Mouse (Mus musculus) MEL (cell line): ENCODE data around the gene Aurkaip1. TPM values are rescaled to one million over a fixed set of nuclear protein-coding genes. Genes with fewer than 3 reads are reported as not detected.

ENCODE experiments used
- DNase-seq: peaks from one replicate; pipeline ENCODE4 v3.0.0; 2011; ENCODE audit warnings: low read depth, low spot score
- H3K27ac ChIP-seq: 2 replicates; pipeline ENCODE4 v1.5.1; 2012; ENCODE audit warnings: low read depth, mild to moderate bottlenecking, control low read depth, low read length, moderate library complexity; ENCODE audit not compliant: control insufficient read depth
- H3K27me3 ChIP-seq, 2 experiments: fragments of 150-350 bp in 1 of 2; sonication (generic) in 1 of 2; 2 replicates each; pipeline ENCODE4 v1.6.1; 2012; ENCODE audit warnings: low read length in 2 of 2, mild to moderate bottlenecking in 2 of 2, improper control_type of control experiment in 1 of 2, moderate library complexity in 1 of 2; ENCODE audit not compliant: insufficient read depth in 2 of 2, control insufficient read depth in 1 of 2
- H3K36me3 ChIP-seq, 2 experiments: 2 replicates each; pipeline ENCODE4 v1.6.1; 2012 to 2014; ENCODE audit warnings: low read length in 2 of 2, improper control_type of control experiment in 1 of 2, inconsistent platforms in 1 of 2, mild to moderate bottlenecking in 1 of 2; ENCODE audit not compliant: insufficient read depth in 2 of 2, control insufficient read depth in 1 of 2
- H3K4me1 ChIP-seq, 2 experiments: fragments of 150-350 bp in 1 of 2; sonication (generic) in 1 of 2; 2 replicates each; pipeline ENCODE4 v1.6.1; 2012; ENCODE audit warnings: low read length in 2 of 2, improper control_type of control experiment in 1 of 2, mild to moderate bottlenecking in 1 of 2; ENCODE audit not compliant: insufficient read depth in 2 of 2, control insufficient read depth in 1 of 2
- H3K4me3 ChIP-seq, 2 experiments: fragments of 150-350 bp in 1 of 2; sonication (generic) in 1 of 2; 2 replicates each; pipeline ENCODE4 v1.5.1; 2012; ENCODE audit warnings: low read depth in 2 of 2, low read length in 2 of 2, mild to moderate bottlenecking in 2 of 2, moderate library complexity in 2 of 2, control low read depth in 1 of 2, improper control_type of control experiment in 1 of 2; ENCODE audit not compliant: control insufficient read depth in 1 of 2, insufficient read depth in 1 of 2
- H3K79me2 ChIP-seq: 2 replicates; pipeline ENCODE4 v1.6.1; 2012; ENCODE audit warnings: mild to moderate bottlenecking, low read length, moderate library complexity; ENCODE audit not compliant: control insufficient read depth, poor library complexity, insufficient read depth
- H3K9ac ChIP-seq: 2 replicates; pipeline ENCODE4 v1.6.1; 2012; ENCODE audit warnings: low read depth, mild to moderate bottlenecking, control low read depth, low read length, moderate library complexity; ENCODE audit not compliant: control insufficient read depth, poor library complexity, severe bottlenecking
- H3K9me3 ChIP-seq: fragments of 150-350 bp; sonication (generic); replicated peaks from 2 replicates; pipeline ENCODE4 v1.6.1; 2012; ENCODE audit warnings: mild to moderate bottlenecking, low read length, improper control_type of control experiment, moderate library complexity; ENCODE audit not compliant: insufficient read depth
- BHLHE40 ChIP-seq: IDR thresholded peaks from 2 replicates; pipeline ENCODE4 v1.6.1; 2012; ENCODE audit warnings: low read depth, mild to moderate bottlenecking, inconsistent platforms, low read length, improper control_type of control experiment, borderline replicate concordance
- CHD1 ChIP-seq: IDR thresholded peaks from 2 replicates; pipeline ENCODE4 v1.6.1; 2012; ENCODE audit warnings: low read depth, mild to moderate bottlenecking, inconsistent platforms, low read length, improper control_type of control experiment
- CHD2 ChIP-seq: IDR thresholded peaks from 2 replicates; pipeline ENCODE4 v1.6.1; 2011; ENCODE audit warnings: low read length, improper control_type of control experiment
- EP300 ChIP-seq, 2 experiments: IDR thresholded peaks; 2 replicates each; pipeline ENCODE4 v1.6.1; 2011; ENCODE audit warnings: improper control_type of control experiment in 2 of 2, low read length in 2 of 2, low read depth in 1 of 2, mild to moderate bottlenecking in 1 of 2
- ETS1 ChIP-seq: IDR thresholded peaks from 2 replicates; pipeline ENCODE4 v1.6.1; 2012; ENCODE audit warnings: low read depth, mild to moderate bottlenecking, inconsistent platforms, low read length, improper control_type of control experiment, moderate library complexity
- GABPA ChIP-seq: IDR thresholded peaks from 2 replicates; pipeline ENCODE4 v1.6.1; 2012; ENCODE audit warnings: low read depth, mild to moderate bottlenecking, inconsistent platforms, low read length, improper control_type of control experiment, moderate library complexity
- GATA1 ChIP-seq: IDR thresholded peaks from 2 replicates; pipeline ENCODE4 v1.6.1; 2011; ENCODE audit warnings: low read depth, low read length, improper control_type of control experiment
- MAFK ChIP-seq: IDR thresholded peaks from 2 replicates; pipeline ENCODE4 v1.6.1; 2011; ENCODE audit warnings: low read depth, mild to moderate bottlenecking, low read length, improper control_type of control experiment, borderline replicate concordance
- MAZ ChIP-seq: IDR thresholded peaks from 2 replicates; pipeline ENCODE4 v1.6.1; 2012; ENCODE audit warnings: low read depth, mild to moderate bottlenecking, inconsistent platforms, low read length, improper control_type of control experiment
- MXI1 ChIP-seq: IDR thresholded peaks from 2 replicates; pipeline ENCODE4 v1.6.1; 2011; ENCODE audit warnings: mild to moderate bottlenecking, low read depth, low read length, improper control_type of control experiment
- MYB ChIP-seq: IDR thresholded peaks from 2 replicates; pipeline ENCODE4 v1.6.1; 2011; ENCODE audit warnings: mild to moderate bottlenecking, low read depth, low read length, improper control_type of control experiment
- POLR2A ChIP-seq, 2 experiments: IDR thresholded peaks; 2 replicates each; pipeline ENCODE4 v1.6.1; 2011 to 2012; ENCODE audit warnings: low read length in 2 of 2, mild to moderate bottlenecking in 2 of 2, control low read depth in 1 of 2, improper control_type of control experiment in 1 of 2, low read depth in 1 of 2, moderate library complexity in 1 of 2; ENCODE audit not compliant: control insufficient read depth in 1 of 2, insufficient read depth in 1 of 2, poor library complexity in 1 of 2
- POLR2AphosphoS2 ChIP-seq: IDR thresholded peaks from 2 replicates; pipeline ENCODE4 v1.6.1; 2011; ENCODE audit warnings: low read length, improper control_type of control experiment
- POLR2AphosphoS5 ChIP-seq: IDR thresholded peaks from 2 replicates; pipeline ENCODE4 v1.6.1; 2012; ENCODE audit warnings: low read depth, borderline replicate concordance, mild to moderate bottlenecking, inconsistent platforms, low read length, moderate library complexity, mixed read lengths
- SIN3A ChIP-seq: IDR thresholded peaks from 2 replicates; pipeline ENCODE4 v1.6.1; 2012; ENCODE audit warnings: low read length, improper control_type of control experiment, inconsistent platforms
- TAL1 ChIP-seq: IDR thresholded peaks from 2 replicates; pipeline ENCODE4 v1.6.1; 2012; ENCODE audit warnings: mild to moderate bottlenecking, inconsistent platforms, low read length, moderate library complexity, mixed read lengths
- ZMIZ1 ChIP-seq: IDR thresholded peaks from 2 replicates; pipeline ENCODE4 v1.6.1; 2012; ENCODE audit warnings: low read depth, mild to moderate bottlenecking, inconsistent platforms, low read length, improper control_type of control experiment, moderate library complexity
- polyA plus RNA-seq, 2 experiments: library from polyadenylated mRNA; stranded (reverse) in 1 of 2; unstranded in 1 of 2; fragments of >175 nt in 1 of 2; fragments of >200 nt in 1 of 2; gene quantifications; 2 replicates each; pipeline versions ENCODE4 v1.2.1 to v1.2.4; 2012; ENCODE audit warnings: low replicate concordance in 2 of 2, low read depth in 1 of 2; ENCODE audit not compliant: insufficient read length in 2 of 2, insufficient read depth in 1 of 2, missing spikeins in 1 of 2
- total RNA-seq: library from RNA; depleted of rRNA; stranded (reverse); fragments of 300-350 nt; gene quantifications from 2 replicates; pipeline ENCODE4 v1.2.3, GENCODE M21; 2012; rRNA removed

Gene Aurkaip1
- total and polyA plus RNA-seq, 3 experiments = 153 to 203 TPM; not detected in 1

- H3K4me3 ChIP-seq = no peak overlapping the region
- TF ChIP-seq GATA1 (no peak), GABPA (no peak), MAFK (no peak), POLR2A (IDR thresholded peaks at IDR 0.05; ENCODE audit: control insufficient read depth in 1 of 2, insufficient read depth in 1 of 2, low read depth in 1 of 2, low read length in 2 of 2, poor library complexity in 1 of 2) (no peak), MYB (no peak), BHLHE40 (no peak), ETS1 (no peak), MAZ (no peak), POLR2AphosphoS5 (no peak), CHD2 (no peak), ZMIZ1 (no peak), POLR2AphosphoS2 (no peak), TAL1 (no peak), EP300 (IDR thresholded peaks at IDR 0.05; ENCODE audit: low read depth in 1 of 2, low read length in 2 of 2) (no peak), CHD1 (no peak), SIN3A (no peak), MXI1 (no peak)
- H3K79me2 ChIP-seq = peaks cover 27% of the 10 kb centered on the region
- no peaks in the 10 kb centered on the region for H3K9me3 ChIP-seq
- H3K9ac ChIP-seq = no peak overlapping the region
- no peaks in the 10 kb centered on the region for H3K27me3 ChIP-seq
- peaks cover 5 to 9% of the 10 kb centered on the region in 2 experiments for H3K36me3 ChIP-seq
- no peak for DNase-seq
- peaks cover 4 to 12% of the 10 kb centered on the region in 2 experiments for H3K4me1 ChIP-seq
- H3K27ac ChIP-seq = no peak overlapping the region
Observed at GRCm38 (mm10) chr4:155871404-155871803, 40.3 kb downstream of the Aurkaip1 start.

Other genes starting within 250 kb of the Aurkaip1 start
- 9.0 and 9.9 TPM in 2 replicates for gene Slc35e2, start 229.9 kb upstream of the Aurkaip1 start, total RNA-seq
- 1 to 10 TPM in 1 of 2 experiments, not detected in 1; 6.4 TPM for gene Slc35e2, start 229.9 kb upstream of the Aurkaip1 start, polyA plus RNA-seq
- gene Cdk11b, start 206.4 kb upstream of the Aurkaip1 start, total RNA-seq = 47.9 and 56.6 TPM in 2 replicates
- 100 to 1,000 TPM; 113 to 249 TPM for gene Cdk11b, start 206.4 kb upstream of the Aurkaip1 start, polyA plus RNA-seq
- not detected in 2 replicates for gene Gm10563, start 185.9 kb upstream of the Aurkaip1 start, total RNA-seq
- not detected for gene Gm10563, start 185.9 kb upstream of the Aurkaip1 start, polyA plus RNA-seq
- gene Mmp23, start 177.9 kb upstream of the Aurkaip1 start, total RNA-seq = 1.6 and 1.8 TPM in 2 replicates
- gene Mmp23, start 177.9 kb upstream of the Aurkaip1 start, polyA plus RNA-seq = 1 to 10 TPM in 1 of 2 experiments, not detected in 1; 2.4 TPM
- 21.4 and 27.7 TPM in 2 replicates for gene Mib2, start 162.1 kb upstream of the Aurkaip1 start, total RNA-seq
- 10 to 100 TPM in 1 of 2 experiments, not detected in 1; 38.3 TPM for gene Mib2, start 162.1 kb upstream of the Aurkaip1 start, polyA plus RNA-seq
- 1.1 and 2.6 TPM in 2 replicates for gene Fndc10, start 136.9 kb upstream of the Aurkaip1 start, total RNA-seq
- 1 to 10 TPM in 1 of 2 experiments, not detected in 1; 5.9 TPM for gene Fndc10, start 136.9 kb upstream of the Aurkaip1 start, polyA plus RNA-seq
- gene Ssu72, start 126.5 kb upstream of the Aurkaip1 start, total RNA-seq = 160 and 170 TPM in 2 replicates
- gene Ssu72, start 126.5 kb upstream of the Aurkaip1 start, polyA plus RNA-seq = 100 to 1,000 TPM; 140 to 267 TPM
- 0.13 and 0.27 TPM in 2 replicates for gene Tmem240, start 96.5 kb upstream of the Aurkaip1 start, total RNA-seq
- gene Tmem240, start 96.5 kb upstream of the Aurkaip1 start, polyA plus RNA-seq = under 1 TPM in 1 of 2 experiments, not detected in 1; 0.33 TPM
- 198 and 220 TPM in 2 replicates for gene Atad3a, start 70.2 kb upstream of the Aurkaip1 start, total RNA-seq
- gene Atad3a, start 70.2 kb upstream of the Aurkaip1 start, polyA plus RNA-seq = 100 to 1,000 TPM in 1 of 2 experiments, not detected in 1; 232 TPM
- gene Vwa1, start 56.6 kb upstream of the Aurkaip1 start, total RNA-seq = 0.33 and 0.42 TPM in 2 replicates
- under 1 TPM in 1 of 2 experiments, not detected in 1; 0.33 TPM for gene Vwa1, start 56.6 kb upstream of the Aurkaip1 start, polyA plus RNA-seq
- gene Tmem88b, start 45.4 kb upstream of the Aurkaip1 start, total RNA-seq = 0.10 and 0.19 TPM in 2 replicates
- gene Tmem88b, start 45.4 kb upstream of the Aurkaip1 start, polyA plus RNA-seq = under 1 TPM in 1 of 2 experiments, not detected in 1; 0.32 TPM
- gene Ankrd65, start 40.8 kb upstream of the Aurkaip1 start, total RNA-seq = 0.12 TPM in 1 of 2 replicates, not detected in the other
- not detected for gene Ankrd65, start 40.8 kb upstream of the Aurkaip1 start, polyA plus RNA-seq
- gene Mrpl20, start 28.4 kb upstream of the Aurkaip1 start, total RNA-seq = 301 and 346 TPM in 2 replicates
- 100 to 1,000 TPM in 1 of 2 experiments, not detected in 1; 336 TPM for gene Mrpl20, start 28.4 kb upstream of the Aurkaip1 start, polyA plus RNA-seq
- gene Ccnl2, start 18.8 kb upstream of the Aurkaip1 start, total RNA-seq = 38.2 and 46.1 TPM in 2 replicates
- gene Ccnl2, start 18.8 kb upstream of the Aurkaip1 start, polyA plus RNA-seq = 100 to 1,000 TPM in 1 of 2 experiments, 10 to 100 TPM in 1; 48.6 to 103 TPM
- gene Mxra8, start 8.4 kb downstream of the Aurkaip1 start, total RNA-seq = not detected in 2 replicates
- under 1 TPM in 1 of 2 experiments, not detected in 1; 0.46 TPM for gene Mxra8, start 8.4 kb downstream of the Aurkaip1 start, polyA plus RNA-seq
- gene Dvl1, start 16.1 kb downstream of the Aurkaip1 start, total RNA-seq = 43.4 and 56.8 TPM in 2 replicates
- 10 to 100 TPM in 1 of 2 experiments, not detected in 1; 60.3 TPM for gene Dvl1, start 16.1 kb downstream of the Aurkaip1 start, polyA plus RNA-seq
- 0.52 and 0.62 TPM in 2 replicates for gene Tas1r3, start 32.1 kb downstream of the Aurkaip1 start, total RNA-seq
- gene Tas1r3, start 32.1 kb downstream of the Aurkaip1 start, polyA plus RNA-seq = 10 to 100 TPM in 1 of 2 experiments, 1 to 10 TPM in 1; 1.1 to 54.9 TPM
- gene Cptp, start 38.2 kb downstream of the Aurkaip1 start, total RNA-seq = 10.9 and 14.0 TPM in 2 replicates
- 10 to 100 TPM in 1 of 2 experiments, not detected in 1; 22.6 TPM for gene Cptp, start 38.2 kb downstream of the Aurkaip1 start, polyA plus RNA-seq
- 78.9 and 82.5 TPM in 2 replicates for gene Ints11, start 38.3 kb downstream of the Aurkaip1 start, total RNA-seq
- 10 to 100 TPM in 1 of 2 experiments, not detected in 1; 96.8 TPM for gene Ints11, start 38.3 kb downstream of the Aurkaip1 start, polyA plus RNA-seq
- gene Pusl1, start 60.5 kb downstream of the Aurkaip1 start, total RNA-seq = 50.0 and 65.2 TPM in 2 replicates
- 10 to 100 TPM in 1 of 2 experiments, not detected in 1; 68.4 TPM for gene Pusl1, start 60.5 kb downstream of the Aurkaip1 start, polyA plus RNA-seq
- 17.6 and 24.5 TPM in 2 replicates for gene Acap3, start 60.5 kb downstream of the Aurkaip1 start, total RNA-seq
- 10 to 100 TPM in 1 of 2 experiments, not detected in 1; 39.1 TPM for gene Acap3, start 60.5 kb downstream of the Aurkaip1 start, polyA plus RNA-seq
- 120 and 121 TPM in 2 replicates for gene Ube2j2, start 112.6 kb downstream of the Aurkaip1 start, total RNA-seq
- 100 to 1,000 TPM in 1 of 2 experiments, not detected in 1; 172 TPM for gene Ube2j2, start 112.6 kb downstream of the Aurkaip1 start, polyA plus RNA-seq
- gene C1qtnf12, start 131.0 kb downstream of the Aurkaip1 start, total RNA-seq = 1.2 and 1.8 TPM in 2 replicates
- gene C1qtnf12, start 131.0 kb downstream of the Aurkaip1 start, polyA plus RNA-seq = 1 to 10 TPM in 1 of 2 experiments, not detected in 1; 2.9 TPM
- 6.6 and 9.1 TPM in 2 replicates for gene B3galt6, start 161.4 kb downstream of the Aurkaip1 start, total RNA-seq
- 1 to 10 TPM in 1 of 2 experiments, not detected in 1; 3.8 TPM for gene B3galt6, start 161.4 kb downstream of the Aurkaip1 start, polyA plus RNA-seq
- 111 and 114 TPM in 2 replicates for gene Sdf4, start 161.6 kb downstream of the Aurkaip1 start, total RNA-seq
- 100 to 1,000 TPM in 1 of 2 experiments, not detected in 1; 117 TPM for gene Sdf4, start 161.6 kb downstream of the Aurkaip1 start, polyA plus RNA-seq
- 1.6 and 1.7 TPM in 2 replicates for gene Tnfrsf4, start 182.6 kb downstream of the Aurkaip1 start, total RNA-seq
- 1 to 10 TPM in 1 of 2 experiments, not detected in 1; 2.7 TPM for gene Tnfrsf4, start 182.6 kb downstream of the Aurkaip1 start, polyA plus RNA-seq
- 13.6 and 16.2 TPM in 2 replicates for gene Tnfrsf18, start 194.9 kb downstream of the Aurkaip1 start, total RNA-seq
- gene Tnfrsf18, start 194.9 kb downstream of the Aurkaip1 start, polyA plus RNA-seq = 1 to 10 TPM in 1 of 2 experiments, not detected in 1; 9.3 TPM
- not detected in 2 replicates for gene Ttll10, start 228.1 kb downstream of the Aurkaip1 start, total RNA-seq
- under 1 TPM in 1 of 2 experiments, not detected in 1; 0.11 TPM for gene Ttll10, start 228.1 kb downstream of the Aurkaip1 start, polyA plus RNA-seq